Comparison of ENCODE assay signal across 18 mouse cellular contexts in genomic region chr13:34942370-34942769, GRCm38 (mm10). TPM values are rescaled to one million over a fixed set of nuclear protein-coding genes. Genes with fewer than 3 reads are reported as not detected.
DNase-seq lines count a peak whose midpoint lies in the region.
"Had no signal": no experiment of that assay in that cellular context is flagged by ENCODE, and none has a peak within 500 bp of the region (broad histone marks: within the 10 kb centered on the region; RNA-seq: fewer than 3 reads in every experiment).

No protein-coding gene starts in this region.

- DNase-seq in 3134 (ENCODE audit: extremely low read depth, insufficient read length, low spot score) = peak; percentile 3
- DNase-seq in 3T3-L1 (ENCODE audit: low read depth, low spot score) = peak; percentile 58
- peak; percentile 49 for DNase-seq in NIH3T3 (ENCODE audit: low read depth)
- DNase-seq in fibroblast of lung, adult 2 months (ENCODE audit: low read depth) = peak; percentile 9
- no peak for DNase-seq in urinary bladder, postnatal 36 days (ENCODE audit: low spot score in 2 of 2)
- DNase-seq in cerebellum, adult 8-10 months = no peak
- no peak for DNase-seq in layer of hippocampus, adult 9-10 months (ENCODE audit: low spot score)
- no peak for DNase-seq in adrenal gland, adult 8-10 months
- DNase-seq: adrenal gland, adult 2 months; adrenal gland, postnatal 14 days; adrenal gland, postnatal 36 days; cerebellum, adult 11 months; cerebellum, adult 18-20 months; cerebellum, adult 9-10 months; cerebellum, postnatal 10 days; cerebellum, postnatal 25 days had no signal

RNA-seq across cellular contexts. Expression of gene 4933417A18Rik, which starts 18.2 kb away (rescaled TPM):
- total RNA-seq in adrenal gland, adult 8-10 months (2022) = not detected
- total RNA-seq: adrenal gland, adult 2 months; adrenal gland, postnatal 14 days; adrenal gland, postnatal 36 days; ES-E14; MEL had no signal

RNA-seq across cellular contexts. Expression of gene Fam217a, which starts 18.3 kb away (rescaled TPM):
- total RNA-seq in adrenal gland, adult 8-10 months (2022) = 1 to 10 TPM; 1.3 to 2.6 (median 1.7) TPM
- total RNA-seq: MEL had no signal

RNA-seq across cellular contexts. Expression of gene Eci3, which starts 21.2 kb away (rescaled TPM):
- 1 to 10 TPM; 1.6 to 4.7 (median 2.5) TPM for total RNA-seq in adrenal gland, adult 8-10 months (2022)

Comparison
In these comparisons a context has a peak if more than half of its experiments do, and no peak if none do; other contexts are left out.
1. DNase-seq: peak in 3134 (single experiment), 3T3-L1 (single experiment), NIH3T3 (single experiment) and fibroblast of lung, adult 2 months (single experiment); none in urinary bladder, postnatal 36 days (0 of 2), cerebellum, adult 8-10 months (single experiment), layer of hippocampus, adult 9-10 months (single experiment) and adrenal gland, adult 8-10 months (single experiment).